Mouse (Mus musculus) adrenal gland (tissue): ENCODE measurements at regions not wholly inside any gene's neighbourhood (a gene's known extent, or its start where the extent isn't known, plus 50 kb on each side); places are given as distances from the start of the nearest gene placed in this dataset.

Experiments used
- intact Hi-C: fragments of 180-260 bp; cut with DNase I; formaldehyde crosslinking; loops from one replicate; pipeline ENCODE4 v1.15.1; 2025

DNA sequence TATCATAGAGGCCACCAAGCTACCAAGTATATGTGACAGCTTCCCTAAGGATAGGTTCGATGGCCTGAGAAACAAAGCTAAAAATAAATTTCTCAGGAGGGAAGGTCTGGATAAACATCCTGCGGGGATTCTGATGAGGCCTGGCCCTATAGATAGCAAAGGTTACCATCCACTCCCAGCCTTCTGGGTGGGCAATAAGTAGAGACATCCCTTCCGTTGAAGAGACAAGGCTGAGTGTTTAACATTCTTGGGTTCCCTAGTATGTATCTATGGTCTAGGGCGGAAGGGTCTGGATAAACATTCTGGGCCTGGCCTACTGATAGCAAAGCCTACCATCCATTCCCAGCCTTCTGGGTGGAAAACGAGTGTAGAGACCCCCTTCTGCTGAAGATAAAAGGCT is 180.5 kb upstream of the Dlk1 start:
- intact Hi-C loops, result no loop called here

DNA sequence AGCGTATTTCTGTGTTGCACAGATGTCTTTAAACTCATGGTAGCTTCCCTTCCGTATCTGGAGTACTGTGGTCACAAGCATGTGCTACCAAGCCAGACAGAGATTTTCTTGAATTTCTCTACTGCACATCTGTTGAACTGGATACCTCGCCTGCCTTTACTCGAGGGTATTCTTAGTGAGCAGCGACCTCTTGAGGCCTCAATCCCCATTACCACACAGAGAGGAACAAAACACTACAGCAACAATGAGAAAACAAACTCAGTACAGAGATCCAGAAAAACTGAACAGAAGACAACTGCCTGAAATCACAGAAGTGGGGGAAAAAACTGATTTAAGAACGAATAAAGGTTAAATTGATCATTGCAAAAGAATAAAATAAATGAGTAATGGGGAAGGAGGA is 137.8 kb upstream of the Dlk1 start:
- intact Hi-C loops, result loop anchor here (10.0 kb wide), 1 partner anchor 410 kb away; no protein-coding TSS in a partner anchor

DNA sequence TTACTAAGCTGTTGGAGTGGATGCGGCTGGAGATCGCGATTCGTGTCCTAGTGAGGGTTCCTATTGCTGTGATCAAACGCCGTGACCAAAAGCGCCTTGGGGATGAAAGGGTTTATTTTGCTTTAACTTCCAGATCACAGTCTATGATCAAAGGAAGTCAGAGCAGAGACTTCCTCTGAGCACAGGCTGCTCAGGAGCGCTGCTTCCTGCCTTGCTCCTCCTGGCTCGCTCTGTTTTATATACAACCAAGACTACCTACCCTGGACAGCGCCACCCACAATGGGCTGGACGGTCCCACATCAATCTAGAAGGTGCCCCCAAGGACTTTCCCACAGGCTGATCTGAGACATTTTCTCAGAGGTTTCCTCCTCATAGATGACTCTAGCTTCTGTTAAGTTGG is 126.6 kb upstream of the Dlk1 start:
- intact Hi-C loops, result no loop called here

DNA sequence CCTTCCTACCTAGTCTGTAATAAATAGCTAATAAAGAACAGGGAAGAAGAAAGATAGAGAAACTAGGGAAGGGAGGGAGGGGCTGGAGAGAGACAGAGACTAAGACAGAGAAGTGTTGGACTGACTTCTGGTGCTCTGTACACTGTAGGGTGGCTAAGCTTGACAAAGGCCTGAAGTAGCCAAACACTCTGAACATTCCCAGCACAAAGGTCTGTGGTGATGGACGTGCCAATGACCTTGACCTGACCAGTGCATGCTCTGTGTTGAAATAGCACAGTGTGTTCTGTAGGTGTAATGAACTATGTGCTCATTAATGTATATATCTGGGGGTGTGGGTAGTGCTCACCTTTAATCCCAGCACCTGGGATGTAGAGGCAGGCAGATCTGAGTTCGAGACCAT is 81.3 kb upstream of the Dlk1 start:
- intact Hi-C loops, result no loop called here

DNA sequence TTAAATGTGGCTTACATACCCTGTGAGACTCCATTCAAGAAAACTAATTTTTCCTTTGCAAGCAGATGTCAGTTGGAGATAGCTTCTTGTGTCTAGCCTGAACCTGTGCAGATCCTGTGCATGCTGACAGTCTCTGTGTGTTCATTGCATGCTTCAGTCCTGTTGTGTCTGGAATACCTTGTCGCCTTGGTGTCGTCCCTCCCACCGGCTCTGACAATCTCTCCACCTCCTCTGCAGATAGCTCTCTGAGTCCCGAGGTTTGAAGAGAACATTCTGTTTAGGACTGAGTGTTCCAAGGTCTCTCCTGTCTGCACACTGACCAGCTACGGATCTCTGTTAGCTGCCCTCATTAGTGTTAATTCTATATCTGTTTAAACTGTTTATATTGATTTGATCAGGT is 66.8 kb upstream of the Dlk1 start:
- intact Hi-C loops, result no loop called here

DNA sequence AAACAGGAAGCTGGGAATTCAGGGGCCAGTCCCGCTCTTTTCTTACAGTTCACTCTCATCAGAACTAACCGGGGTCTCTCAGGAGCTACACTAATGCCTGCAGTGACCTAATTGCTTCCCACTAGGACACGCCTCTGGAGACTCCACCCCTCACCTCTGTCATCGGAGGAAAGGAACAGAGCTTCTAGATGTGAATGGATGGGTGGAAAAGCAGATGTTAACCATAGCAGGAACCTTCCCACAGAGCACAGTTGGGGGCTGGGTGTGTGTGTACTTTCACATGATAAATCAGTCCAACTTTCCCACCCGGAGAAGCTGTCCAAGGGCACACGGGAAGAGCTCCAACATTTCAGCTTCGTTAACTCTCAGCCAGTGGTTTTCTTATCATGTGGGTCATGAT is 63.8 kb upstream of the Dlk1 start:
- intact Hi-C loops, result no loop called here

DNA sequence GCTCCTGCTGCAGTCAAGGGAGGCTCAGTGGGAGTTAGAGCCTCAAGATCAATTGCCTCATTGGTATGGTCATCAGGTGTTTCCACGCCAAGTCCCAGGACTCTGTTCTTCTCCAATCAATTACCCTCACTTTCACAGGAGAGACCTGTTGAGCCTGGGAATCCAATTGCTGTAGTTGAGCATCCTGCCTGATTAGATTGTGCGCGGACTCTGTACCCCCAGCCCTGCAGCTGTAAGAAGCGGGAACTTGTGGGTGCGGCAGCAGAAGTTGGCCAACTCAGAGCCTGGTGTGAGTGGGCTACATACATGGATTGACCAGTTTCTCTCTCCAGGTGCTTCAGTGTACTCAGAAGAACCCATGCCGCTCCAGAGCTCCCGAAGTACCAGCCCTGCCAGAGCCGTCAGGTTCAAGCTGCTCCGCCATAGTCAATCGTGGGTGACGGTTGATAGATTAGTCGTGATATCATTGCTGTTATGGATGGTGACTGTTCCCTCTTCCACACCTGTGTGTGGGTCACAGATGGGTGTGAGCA is 62.2 kb upstream of the Dlk1 start:
- intact Hi-C loops, result loop anchor here (10.0 kb wide), 1 partner anchor 346 kb away; no protein-coding TSS in a partner anchor

DNA sequence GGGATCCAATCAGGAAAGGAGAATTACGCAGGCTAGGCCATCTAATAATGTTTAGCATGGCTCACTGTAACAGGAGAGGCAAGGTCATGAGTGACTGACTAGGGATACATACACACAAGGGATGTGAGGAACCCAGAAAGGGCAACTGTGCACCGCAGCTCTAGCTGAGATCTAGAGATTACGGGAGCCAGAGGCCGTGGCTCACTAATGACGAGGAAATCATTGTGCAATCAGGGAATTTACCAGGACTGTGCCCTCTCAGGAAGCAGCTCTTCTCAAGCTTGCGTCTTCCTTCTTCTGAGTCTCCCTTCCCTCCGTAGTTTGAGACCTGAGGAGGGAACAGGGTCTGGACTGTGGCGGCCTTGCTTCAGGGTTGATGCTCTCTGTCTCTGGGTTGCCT is 61.6 kb upstream of the Dlk1 start:
- intact Hi-C loops, result loop anchor here (10.0 kb wide), 1 partner anchor 346 kb away; no protein-coding TSS in a partner anchor

DNA sequence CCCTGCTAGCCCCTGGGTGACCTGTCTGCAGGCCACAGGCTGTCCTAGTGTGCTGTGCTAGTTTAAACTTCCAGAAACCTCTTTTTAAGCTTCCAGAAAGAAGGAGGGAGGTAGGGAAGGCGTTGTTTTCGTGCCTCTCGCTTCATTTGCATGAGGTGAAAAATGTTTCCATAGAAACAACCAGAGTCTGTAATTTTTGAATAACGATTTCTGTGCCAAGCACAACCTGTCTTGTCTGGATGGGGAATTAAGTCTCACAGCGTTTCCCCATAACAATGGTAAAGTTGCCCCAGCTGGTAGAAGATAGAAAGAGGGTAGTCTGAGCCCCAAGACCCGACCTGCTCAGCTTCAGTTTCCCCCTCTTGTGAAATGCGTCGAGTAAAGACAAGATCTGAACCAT is 59.3 kb upstream of the Dlk1 start:
- intact Hi-C loops, result loop anchor here (10.0 kb wide), 1 partner anchor 349 kb away; no protein-coding TSS in a partner anchor

DNA sequence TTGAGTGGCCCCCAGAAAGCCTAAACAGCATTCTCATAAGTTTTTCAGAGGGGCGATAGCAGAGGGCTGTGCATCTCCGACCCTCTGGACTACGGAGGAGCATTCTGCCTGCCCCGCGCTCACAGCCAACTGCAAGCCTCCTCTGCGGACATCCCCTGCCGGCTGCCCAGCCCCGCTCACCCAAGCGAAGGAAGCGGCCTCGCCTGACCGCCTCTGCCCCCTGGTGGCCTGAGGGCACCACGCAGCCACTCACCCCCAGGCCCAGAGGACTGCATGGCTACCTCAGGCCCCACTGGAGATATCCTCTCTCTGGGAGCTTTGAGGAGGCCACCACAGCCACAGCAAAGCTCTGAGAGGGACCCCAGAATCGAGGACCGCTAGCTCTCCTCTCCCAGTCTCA is 58.8 kb upstream of the Dlk1 start:
- intact Hi-C loops, result loop anchor here (2.0 to 10.0 kb wide), 2 partner anchors 349 to 491 kb away; no protein-coding TSS in a partner anchor

DNA sequence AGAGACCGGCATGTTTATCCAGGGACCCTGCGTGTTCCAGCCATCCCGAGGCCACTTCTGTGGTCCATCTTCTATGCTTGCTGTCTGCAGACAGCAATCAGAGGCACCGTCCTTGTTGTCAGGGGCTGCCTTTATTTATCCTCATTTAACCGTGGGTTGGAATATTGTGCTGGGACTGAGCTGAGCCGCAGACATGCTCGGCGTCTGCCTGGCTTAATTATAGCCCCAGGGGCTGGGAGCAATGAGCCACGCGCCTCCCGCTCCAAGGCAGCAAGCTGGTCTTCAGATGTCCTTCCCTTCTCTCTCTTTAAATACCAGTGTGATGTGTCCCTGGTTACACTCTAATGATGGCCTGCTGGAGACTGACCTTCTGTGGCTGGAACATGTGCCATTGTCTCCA is 58.2 kb upstream of the Dlk1 start:
- intact Hi-C loops, result loop anchor here (2.0 to 10.0 kb wide), 2 partner anchors 350 to 492 kb away; no protein-coding TSS in a partner anchor

DNA sequence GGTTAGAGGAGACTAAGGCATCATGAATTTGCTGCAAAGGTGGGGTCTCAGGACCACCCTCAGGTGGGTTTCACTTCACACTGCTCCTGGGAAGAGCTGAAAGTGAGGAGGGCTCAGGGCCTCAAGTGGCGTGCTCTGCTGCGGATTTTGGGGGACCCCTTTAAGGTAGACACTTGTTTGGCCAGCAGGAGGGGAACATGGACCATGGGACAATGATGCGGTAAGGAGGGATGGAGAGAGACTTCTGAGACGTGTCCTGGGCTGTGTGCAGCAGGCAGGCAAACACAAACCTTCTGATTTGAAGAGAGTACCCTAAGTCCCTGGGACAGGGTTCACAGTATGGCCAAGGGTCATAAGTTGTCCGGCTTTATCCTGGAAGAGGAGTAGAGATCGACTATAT is 56.0 kb upstream of the Dlk1 start:
- intact Hi-C loops, result loop anchor here (10.0 kb wide), 1 partner anchor 352 kb away; no protein-coding TSS in a partner anchor

DNA sequence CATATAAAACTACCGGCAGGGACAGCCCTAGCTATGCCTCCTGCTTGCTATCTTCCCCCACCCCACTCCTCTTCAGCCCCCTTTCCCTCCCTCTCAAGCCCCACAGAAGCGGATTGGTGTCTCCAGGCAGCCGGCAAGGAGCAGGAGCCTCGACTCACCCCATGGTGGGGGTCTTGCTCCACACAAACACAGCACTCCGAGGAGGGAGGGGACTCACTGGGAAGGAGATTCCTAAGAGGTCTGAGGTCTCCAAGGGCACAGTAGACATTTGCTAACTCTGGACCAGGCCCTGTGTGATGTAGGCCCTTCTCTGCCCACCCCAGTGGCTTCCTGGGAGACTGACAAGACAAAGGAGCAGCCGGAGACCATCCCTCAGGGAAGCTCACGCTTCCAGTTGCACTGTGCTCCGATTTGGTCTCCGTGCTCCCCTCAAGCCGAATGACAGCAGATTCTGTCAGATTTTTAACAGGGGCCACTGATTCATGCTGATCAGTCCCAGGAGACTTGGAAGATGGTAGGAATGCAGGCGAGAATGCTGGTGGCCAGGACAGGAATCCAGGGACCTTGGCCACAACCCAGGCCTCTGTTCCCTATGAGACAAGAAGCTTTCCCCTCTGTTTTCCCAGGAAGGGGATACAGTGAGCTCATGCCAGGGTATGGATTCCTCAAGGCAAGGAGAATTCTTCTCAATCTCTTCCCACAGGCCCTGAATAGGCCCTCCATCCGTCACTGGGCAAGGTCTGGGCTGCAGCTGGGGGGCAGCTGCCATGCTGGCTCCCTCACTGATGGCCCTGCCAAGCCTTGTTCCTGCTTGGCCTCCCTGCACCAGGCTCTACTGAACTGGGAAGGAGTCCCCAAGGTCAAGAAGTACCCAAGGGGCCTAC is 55.2 kb upstream of the Dlk1 start:
- intact Hi-C loops, result loop anchor here (10.0 kb wide), 1 partner anchor 353 kb away; no protein-coding TSS in a partner anchor

DNA sequence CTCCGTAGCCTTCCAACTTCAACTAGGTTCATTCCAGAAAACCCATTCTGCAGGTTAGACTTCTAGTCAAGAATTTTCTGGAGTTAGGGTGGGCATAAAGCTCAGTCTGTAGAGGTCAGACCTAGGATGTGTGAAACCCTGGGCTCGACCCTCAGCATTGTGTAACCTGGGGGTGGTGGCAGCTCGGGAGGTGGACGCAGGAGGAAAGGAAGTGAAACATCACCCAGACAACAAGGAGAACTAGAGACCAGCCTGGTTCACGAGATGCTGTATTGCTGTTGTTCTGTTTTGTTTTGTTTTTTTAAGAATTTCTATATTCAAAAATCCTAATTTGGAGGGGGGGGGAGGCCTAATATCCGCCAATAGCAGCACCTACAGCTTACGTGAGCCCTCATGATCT is 54.1 kb upstream of the Dlk1 start:
- intact Hi-C loops, result loop anchor here (10.0 kb wide), 1 partner anchor 354 kb away; no protein-coding TSS in a partner anchor

DNA sequence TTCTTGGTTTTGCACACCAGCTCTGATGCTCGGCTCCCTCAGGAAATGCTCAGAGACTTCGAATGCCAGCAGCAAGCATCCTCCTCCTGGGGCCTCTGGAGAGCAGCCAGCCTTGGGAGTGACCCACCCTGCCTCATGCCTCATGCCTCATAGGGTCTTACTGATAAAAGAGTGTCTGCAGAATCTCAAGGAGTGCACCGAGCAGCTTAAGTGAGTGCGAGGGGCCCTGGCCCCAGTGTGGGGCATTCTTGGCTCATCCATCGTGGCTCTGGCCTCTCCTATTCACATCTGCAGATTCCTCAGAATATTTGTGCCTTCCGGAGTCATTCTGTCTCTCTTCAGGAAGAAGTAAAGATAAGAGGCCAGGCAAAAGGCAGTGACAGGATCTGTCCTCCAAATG is 53.7 kb upstream of the Dlk1 start:
- intact Hi-C loops, result loop anchor here (10.0 kb wide), 1 partner anchor 354 kb away; no protein-coding TSS in a partner anchor

DNA sequence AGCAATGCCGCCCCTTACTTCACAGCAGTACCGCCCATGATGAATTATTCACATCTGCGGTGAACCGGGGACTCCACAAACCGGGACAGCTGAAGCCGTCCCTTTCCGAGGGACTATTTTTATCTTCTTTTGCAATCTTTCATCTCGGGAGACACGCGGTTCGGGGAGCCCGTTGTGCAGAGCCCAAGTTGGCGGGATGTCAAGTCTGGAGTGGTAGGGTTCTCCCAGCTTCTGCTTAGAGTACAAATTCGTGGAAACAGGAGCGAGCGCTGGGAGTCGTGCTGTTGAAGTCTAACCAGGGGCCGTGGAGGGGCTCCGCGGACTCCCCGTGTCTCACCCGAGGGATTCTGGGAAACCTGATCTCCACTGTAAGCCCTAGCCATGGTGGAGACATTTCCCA is 53.0 kb upstream of the Dlk1 start:
- intact Hi-C loops, result loop anchor here (10.0 kb wide), 1 partner anchor 355 kb away; no protein-coding TSS in a partner anchor

DNA sequence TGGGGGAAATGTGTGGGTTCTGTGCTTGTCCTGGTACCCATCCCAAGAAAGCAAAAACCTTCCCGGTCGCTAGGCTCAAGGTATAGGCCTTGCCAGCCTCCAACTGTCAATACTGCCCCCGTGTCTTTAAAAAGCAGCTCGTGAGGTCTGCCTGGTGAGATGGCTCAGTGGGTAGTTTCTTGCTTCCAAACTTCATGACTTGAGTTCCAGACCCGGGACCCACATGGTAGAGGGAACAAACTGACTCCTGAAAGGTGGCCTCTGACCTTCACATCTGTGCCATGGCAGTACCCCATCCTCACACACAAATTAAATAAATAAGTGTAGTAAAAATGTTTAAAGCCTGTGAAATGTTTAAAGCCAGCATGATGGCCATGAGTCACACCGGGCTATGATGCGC is 52.6 kb upstream of the Dlk1 start:
- intact Hi-C loops, result no loop called here

DNA sequence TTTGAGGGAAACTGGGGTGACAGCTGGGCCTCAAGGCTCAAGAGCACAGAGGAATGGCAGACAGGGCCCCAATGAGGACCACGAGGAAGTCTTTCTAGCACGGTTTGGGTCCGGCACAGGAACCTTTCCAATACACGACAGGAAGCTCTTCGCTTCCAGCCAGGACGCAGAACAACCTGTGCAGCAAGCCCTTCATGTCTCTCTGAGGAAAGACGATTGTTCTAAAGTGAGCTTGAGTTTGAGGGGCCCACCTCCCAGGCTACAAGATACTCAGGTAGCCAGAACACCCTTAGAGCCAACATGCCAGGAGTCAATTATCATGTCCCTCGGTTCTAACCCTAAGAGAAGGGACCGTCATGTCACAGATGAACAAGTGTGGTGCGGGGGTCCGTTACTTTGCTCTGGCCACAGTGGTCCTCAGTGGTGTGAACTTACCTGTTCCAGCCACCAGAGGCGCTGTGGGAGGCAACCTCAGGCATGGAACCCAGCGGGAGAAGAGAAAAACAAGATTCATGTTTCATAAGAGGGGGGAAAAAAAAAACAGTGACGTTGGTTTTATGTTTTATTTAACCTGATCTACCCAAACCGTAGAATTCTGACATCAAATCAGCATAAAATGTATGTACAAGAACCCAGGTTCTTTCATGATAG is 51.6 kb upstream of the Dlk1 start:
- intact Hi-C loops, result no loop called here

DNA sequence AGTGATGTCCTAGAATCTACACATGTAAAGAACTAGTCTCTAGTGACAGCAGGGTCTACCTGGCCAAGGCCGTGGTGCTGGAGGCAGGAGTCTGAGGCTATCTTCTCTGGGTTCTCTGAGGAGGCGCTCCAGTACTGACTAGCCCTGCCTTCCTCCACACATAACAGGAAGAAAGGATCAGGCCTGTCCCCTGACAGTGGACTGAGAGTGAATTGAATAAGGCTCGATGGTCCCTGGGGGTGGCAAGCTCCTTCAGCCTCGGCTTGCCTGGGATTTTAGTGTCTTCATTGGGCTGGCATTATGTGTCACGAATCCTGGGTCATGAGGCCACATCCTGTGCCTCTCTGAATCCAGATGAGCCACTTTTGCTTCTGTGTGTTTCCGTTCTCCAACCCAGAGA is 50.9 kb upstream of the Dlk1 start:
- intact Hi-C loops, result no loop called here

DNA sequence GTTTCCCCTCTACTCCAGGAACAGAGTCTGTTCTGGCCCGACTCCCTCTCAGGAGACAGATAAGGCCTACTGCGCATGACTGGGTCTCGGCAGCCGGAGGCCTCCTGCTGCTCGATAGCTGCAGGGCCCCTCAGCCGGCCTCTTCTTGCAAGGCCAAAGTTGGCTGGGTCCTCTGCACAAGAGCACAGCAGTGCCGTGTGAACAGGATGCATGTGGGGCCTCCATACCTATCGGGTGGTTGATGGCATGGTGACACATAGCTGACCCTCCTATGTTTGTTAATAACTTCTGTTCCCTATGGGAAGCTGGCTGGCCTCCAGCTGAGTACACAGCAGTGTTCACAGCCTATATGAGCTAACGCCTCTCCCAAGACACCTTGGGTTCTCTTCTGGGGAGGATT is 50.4 kb upstream of the Dlk1 start:
- intact Hi-C loops, result no loop called here
